Mouse (Mus musculus) megakaryocyte progenitor cell, adult 5-6 weeks (primary cell): ENCODE data around the gene Nudt8. TPM values are rescaled to one million over a fixed set of nuclear protein-coding genes. Genes with fewer than 3 reads are reported as not detected.
A peak's percentile ranks its signal among the peaks of the same experiment; 100 is the strongest.
"Not testable (repeated sequence)": the region's sequence is repeated elsewhere in the genome, so short reads cannot be mapped to it uniquely, and the experiment has no call there.

Source experiments
- ATAC-seq: replicated peaks from 2 replicates; pipeline ENCODE4 v1.8.0; 2016; ENCODE audit warnings: mild to moderate bottlenecking, moderate TSS enrichment, inconsistent platforms; ENCODE audit not compliant: poor library complexity
- total RNA-seq, 2 experiments: library from RNA; stranded (forward) in 1 of 2; stranded (reverse) in 1 of 2; fragments of 157-497, 149-512 nt in 1 of 2; fragments of 200-1000 nt in 1 of 2; gene quantifications; 2 replicates each; pipeline versions ENCODE4 v1.2.3 to v1.2.4; 2015 to 2017

The Nudt8 gene
- total RNA-seq (2015), result 15.1 and 16.2 TPM in 2 replicates
- 10.4 and 14.4 TPM in 2 replicates for total RNA-seq (2017)

DNA sequence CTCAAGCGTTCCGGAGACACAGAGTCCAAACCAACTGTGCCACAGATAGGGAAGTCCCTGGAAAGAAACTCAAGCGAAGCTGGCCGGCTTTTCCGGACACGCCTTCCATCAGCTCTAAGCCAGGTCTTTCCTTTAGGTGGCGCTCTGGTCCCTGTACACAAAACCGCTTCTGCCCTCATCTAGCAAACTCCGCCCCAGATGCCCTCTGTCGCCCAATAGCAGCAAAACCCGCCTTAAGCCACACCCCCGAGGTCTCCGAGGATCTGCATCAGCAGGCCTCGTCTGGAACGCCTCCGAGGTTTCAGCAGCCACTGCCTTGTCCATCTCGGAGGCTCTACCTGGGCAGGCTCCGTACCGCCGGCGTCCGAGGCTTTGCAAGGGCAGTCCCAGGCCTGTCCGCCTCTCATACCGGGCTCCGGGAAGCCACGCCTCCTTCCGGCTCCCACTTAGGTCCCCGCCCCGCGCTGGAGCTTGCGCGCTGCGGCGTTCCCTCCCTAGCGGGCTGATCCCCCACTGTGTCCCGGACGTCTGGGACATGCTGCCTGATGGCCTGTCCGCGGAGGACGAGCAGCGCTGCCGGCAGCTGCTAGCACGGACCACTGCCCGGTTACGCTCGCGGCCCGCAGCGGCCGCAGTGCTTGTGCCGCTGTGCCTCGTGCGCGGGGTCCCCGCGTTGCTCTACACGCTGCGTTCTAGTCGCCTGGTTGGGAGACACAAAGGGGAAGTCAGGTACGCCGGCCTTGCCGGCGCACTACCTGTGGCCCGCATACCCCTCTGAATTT is at the start of gene Nudt8, which contains the start of gene Gm49405:
Nudt8 (plus strand) TSS at position 462 of the 782 bp plus-strand sequence.
Gm49405 (plus strand) TSS at position 508 of the 782 bp plus-strand sequence.
- peak; percentile 90 for ATAC-seq

DNA sequence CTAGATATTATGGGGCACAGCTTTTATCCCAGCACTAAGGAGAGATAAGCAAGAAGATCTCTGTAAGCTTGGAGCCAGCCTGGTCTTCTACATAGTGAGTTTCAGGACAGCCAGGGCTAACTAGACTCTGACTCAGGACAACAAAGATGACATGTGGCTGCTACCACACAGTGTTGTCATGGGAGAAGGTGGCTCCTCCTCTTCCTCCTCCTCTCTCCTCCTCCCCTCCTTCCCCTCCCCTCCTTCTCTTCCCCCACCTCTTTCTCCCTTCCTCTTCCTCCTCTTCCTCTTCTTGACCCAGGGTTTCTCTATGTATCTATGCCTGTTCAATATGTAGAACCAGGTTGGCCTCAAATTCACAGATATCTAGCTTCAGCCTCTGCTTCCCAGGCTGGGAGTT is 48.9 kb upstream of the Nudt8 start:
- peak; percentile 50 for ATAC-seq

DNA sequence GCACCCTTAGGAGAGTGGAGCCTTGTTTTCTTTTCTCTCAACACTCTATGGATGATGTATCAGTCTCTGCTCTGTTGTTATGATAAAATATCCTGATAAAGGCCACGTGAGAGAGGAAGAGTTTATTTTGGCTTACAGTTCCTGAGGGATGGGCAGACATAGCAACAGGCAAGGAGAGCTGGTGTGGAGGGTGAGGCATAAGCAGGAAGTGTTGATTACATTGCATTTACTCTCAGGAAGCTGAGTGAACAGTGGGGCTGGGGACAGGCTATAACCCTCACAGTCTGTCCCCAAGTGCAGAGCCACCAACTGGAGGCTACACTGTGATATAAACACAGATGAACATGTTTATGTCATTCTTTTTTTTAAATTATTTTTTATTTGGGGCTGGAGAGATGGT is 48.3 kb upstream of the Nudt8 start:
- no peak for ATAC-seq

DNA sequence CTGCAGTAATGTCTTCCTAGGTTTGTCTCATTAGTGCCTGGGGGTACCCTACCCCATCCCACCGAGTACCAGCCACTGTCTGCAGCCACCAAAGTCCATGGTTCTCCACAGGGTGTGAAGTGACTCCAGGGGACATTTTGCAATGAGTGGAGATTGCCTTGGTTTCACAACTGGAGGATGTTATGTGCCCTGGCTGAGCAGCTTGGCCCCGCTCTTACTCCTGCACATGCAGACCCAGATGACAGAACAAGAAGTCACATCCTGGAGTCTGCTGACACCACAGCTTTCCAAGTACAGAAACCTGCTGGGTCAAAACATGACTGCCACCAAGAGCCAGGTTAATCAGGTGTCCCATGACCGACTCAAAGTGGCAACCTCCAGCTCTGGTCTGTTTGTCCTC is 45.3 kb upstream of the Nudt8 start:
- ATAC-seq, result peak; percentile 55; the same call in 1 of the 2 replicates

DNA sequence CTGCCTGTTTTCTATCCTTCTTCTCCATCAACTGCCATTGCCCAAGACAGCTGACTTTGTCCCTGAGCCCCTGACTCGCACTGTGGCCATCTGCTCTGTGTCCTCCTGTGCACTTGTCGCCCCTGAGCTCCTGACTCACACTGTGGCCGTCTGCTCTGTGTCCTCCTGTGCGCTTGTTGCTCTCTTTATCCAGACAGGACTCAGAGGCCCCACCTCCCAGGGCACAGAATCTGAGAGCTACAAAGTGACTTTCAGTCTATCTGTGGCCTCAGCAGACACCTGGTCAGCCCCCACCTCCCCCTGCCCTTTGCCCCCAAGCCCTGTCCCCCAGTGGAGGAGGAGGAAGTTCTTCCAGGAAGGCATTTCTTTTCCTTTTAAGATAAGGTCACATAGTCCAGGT is 44.6 kb upstream of the Nudt8 start:
- no peak for ATAC-seq

DNA sequence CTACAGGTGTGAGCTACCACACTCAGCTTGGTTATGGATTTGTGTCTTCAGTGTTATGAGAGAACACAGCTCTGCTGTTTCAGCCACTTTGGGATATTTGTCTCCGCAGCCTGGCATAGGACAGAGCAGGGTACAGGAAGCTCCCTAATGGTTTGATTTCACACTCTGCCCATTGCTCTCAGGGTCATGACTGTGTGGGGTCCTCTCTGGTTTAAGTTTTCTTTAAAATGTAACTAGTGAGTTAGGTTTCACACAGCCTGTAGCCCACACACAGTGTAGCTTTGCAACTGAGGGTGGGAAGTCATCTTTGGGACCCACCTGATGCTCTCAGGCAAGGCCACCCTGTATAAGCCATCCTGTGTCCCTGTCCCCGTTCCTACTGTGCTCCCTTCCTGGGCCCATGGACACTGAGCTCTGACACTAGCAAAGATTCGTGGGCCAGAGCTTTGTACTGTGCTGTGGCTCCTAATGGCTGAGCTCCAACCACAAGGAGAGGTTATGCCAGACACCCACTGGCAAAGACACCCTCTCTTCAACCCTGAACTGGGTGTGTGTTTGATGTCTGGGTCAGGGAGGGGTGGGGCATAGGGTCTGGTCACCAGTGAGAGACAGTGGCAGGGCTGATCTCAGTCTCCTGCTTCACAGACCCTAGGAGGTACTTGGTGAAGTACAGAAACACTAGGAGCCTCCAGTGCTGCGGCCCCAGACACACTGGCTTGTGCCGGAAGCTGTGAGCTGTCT is 42.9 kb upstream of the Nudt8 start:
- ATAC-seq, result not testable (repeated sequence)

DNA sequence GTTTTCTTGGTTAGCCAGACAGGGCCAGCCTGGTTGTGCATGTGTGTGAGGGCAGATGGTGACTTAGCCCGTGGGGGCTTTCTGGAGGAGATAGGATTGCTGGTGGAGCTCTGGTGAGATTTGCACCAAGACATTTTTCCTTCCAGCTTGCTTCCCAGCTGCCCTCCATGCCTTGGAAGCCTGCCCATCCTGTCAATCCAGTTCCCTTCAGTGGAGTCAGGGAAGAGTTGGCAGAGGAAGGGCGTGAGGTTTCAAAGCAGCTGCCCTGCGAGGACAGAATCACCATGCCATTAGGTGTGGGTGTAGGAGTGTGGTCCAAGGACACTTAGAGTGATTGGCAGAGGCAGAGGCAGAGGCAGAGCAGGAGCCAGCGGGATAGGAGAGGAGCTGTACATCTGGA is 41.9 kb upstream of the Nudt8 start, which contains the start of gene Aldh3b3:
Aldh3b3 (plus strand) TSS at position 176 of the 400 bp plus-strand sequence.
- no peak for ATAC-seq

DNA sequence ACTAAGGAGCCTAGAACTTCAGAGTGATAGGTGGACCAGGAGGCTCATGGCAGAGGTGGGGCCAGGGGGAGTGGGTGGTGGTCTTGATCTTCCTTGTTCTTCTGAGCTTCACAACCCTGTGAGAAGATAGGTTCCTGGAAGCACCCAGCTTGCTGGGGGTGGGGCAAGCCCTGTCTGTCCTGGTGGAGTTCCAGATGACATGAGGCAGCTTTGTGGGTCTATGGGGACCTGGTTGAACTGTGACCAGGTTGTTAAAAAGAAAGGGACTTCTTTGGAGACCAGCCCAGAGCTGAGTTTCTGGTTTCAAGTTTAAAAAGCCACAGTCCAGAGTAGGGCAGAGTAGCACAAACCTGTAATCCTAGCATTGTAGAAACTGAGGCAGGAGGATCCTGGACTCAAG is 41.4 kb upstream of the Nudt8 start:
- no peak for ATAC-seq

DNA sequence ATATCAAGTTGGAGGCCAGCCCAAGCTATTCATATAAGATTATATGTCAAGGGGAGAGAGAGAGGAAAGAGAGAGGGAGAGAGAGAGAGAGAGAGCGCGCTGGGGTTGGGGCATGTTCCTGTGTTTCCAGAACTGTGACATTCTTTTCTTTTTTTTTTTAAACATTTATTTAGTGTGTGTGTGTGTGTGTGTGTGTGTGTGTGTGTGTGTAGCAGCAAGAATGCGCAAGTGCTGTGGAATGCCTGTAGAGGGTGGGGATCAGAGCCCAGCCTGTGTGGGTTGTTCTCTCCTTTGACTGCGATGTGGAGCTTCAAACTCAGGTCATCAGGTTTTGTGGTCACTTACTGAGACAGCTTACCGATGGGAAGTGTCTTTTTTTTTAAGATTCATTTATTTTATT is 40.2 kb upstream of the Nudt8 start:
- ATAC-seq, result no peak

DNA sequence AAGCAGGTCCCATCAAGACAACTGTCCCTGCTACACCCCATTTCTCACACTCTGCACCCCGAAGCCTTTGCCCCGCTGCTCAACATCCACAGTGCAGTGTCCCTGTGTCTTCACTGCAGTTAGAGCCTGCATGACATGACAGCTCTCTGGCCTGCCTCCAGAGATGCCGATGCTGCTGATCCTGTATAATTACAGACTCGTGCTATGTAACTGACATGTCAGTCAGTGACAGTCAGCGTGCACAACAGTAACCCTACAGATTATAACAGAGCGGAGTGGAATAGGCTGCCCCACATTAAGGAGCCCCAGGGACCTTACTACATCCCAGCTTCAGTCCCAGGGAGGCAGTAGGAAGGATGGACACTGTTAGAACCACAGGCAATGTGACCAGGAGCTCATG is 38.6 kb upstream of the Nudt8 start:
- ATAC-seq, result not testable (repeated sequence)

DNA sequence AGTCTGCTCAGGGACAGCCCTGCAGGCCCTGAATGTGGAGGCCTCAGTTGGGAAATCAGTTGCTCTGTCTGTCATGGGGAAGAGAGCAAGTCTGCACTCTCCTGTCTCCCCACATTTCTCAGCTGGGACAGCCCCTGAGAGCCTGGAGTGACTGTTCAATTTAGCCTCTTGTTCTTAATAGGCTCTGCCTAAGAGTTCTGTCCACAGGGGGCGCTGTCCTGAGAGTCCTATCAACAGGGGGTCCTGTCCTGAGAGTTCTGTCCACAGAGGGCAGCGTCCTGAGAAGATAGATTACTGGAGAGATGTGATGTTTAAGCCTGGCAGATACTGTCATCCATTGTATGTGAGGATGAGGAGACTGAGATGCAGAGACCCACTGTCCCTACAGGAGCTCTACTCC is 37.9 kb upstream of the Nudt8 start:
- ATAC-seq, result peak; percentile 37; the same call in 1 of the 2 replicates

DNA sequence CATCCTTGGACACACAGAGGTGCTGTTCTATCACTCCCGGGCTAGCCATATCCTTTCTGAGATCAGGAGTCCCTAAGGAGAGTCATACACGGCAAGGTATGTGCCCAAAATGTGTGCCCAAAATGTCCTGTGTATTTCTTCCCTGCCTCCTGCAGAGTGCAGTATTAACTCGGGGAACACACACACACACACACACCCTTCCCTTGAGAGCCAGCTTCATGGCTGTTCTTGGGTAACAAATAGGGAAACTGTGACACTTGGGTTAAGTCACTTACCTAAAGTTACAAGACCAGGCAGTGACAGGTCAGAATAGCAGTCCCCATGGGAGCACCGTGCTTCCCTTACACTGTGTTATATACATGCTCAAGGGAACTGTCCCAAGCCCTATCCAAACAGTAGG is 36.4 kb upstream of the Nudt8 start:
- ATAC-seq, result no peak

DNA sequence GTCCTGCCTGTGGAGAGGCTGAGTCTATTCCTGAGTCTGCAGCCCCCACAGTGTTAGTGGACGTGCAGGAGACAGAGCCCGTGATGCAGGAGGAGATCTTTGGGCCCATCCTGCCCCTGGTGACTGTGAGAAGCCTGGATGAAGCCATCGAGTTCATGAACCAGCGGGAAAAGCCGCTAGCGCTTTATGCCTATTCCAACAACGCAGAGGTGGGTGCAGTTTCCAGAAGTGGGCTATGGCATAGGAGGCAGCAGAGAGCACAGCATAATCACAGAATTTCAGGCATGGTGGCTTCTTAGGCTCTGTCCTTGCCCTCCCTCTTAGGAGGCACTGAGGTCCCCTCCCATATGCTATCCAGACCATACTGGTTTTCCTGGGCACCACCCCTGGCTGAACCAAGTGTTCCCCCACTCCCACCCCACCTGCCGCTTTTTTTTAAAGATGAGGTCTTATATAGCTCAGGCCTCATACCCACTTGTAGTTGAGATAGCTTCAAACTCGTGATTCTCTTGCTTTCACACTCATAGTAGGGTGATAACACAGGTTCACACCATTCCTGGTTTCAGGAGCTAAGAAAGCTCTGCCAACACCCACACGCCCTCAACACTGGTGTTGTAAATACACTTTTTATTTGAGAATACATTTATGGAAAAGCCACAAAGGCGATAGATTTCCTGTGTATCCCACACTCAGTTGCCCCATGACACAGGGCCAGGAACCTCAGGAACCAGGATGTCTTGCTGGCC is 33.9 kb upstream of the Nudt8 start:
- ATAC-seq, result 0 out of 2 replicates have a peak, but pooled peaks have one; percentile 43

DNA sequence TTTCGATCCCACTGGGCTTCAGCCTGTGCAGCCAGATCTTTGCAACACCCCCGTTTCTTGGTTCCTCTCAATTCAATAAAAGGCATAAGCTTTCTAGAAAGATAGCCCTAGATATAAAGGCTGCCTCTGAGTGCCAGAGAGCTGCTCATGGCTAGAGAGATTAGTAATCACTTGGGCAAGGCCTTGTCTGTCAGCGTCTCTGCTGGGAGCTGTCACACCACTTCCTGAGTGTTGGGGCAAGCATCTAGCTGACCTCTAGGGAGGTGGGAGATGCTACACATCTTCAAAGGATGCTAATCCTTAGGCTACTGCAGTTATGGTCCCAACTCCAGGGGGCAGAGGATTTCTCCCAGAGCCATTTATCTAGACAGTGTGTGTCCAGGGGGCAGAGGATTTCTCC is 33.1 kb upstream of the Nudt8 start:
- peak; percentile 62 for ATAC-seq

DNA sequence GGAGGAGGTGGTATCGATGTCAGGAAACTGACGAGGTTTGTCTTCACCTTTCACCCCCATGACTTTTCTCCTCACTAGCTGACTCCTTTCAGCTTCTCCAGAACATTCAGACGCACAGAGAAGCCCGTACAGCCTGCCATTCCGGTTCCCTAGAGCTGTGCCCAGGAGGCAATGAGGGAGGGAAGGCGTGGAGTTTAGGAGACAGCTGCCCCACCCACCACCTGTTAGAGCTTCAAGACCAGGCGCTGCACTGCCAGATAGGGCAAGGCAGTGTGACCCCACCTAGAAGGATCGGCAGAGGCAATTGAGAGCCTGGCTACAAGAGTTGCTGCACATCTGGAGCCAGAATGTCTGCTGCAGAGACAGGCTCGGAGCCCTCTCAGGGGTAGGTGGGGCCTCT is 28.2 kb upstream of the Nudt8 start, which contains the start of gene Aldh3b2:
Aldh3b2 (plus strand) TSS at position 100 of the 400 bp plus-strand sequence.
- ATAC-seq, result peak; percentile 68

DNA sequence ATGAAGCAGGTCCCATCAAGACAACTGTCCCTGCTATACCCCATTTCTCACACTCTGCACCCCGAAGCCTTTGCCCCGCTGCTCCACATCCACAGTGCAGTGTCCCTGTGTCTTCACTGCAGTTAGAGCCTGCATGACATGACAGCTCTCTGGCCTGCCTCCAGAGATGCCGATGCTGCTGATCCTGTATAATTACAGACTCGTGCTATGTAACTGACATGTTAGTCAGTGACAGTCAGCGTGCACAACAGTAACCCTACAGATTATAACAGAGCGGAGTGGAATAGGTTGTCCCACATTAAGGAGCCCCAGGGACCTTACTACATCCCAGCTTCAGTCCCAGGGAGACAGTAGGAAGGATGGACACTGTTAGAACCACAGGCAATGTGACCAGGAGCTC is 25.8 kb upstream of the Nudt8 start:
- not testable (repeated sequence) for ATAC-seq

DNA sequence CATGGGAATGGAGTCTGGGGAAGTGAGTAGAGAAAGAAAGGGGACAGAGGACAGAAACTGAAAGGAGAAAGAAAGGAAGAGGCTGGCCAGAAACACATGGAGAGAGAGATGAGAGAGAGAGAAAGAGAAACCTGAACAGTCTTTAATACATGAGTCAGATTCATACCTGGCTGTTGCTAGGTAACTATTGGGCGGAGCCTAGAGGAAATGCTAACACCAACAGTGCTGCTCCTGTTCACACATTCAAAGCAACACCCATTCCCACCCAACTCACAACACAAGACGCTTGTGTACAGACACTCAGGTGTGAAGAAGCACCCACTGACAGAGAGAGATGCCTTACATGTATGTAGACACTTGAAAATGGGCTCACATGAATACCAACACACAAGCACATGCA is 24.5 kb upstream of the Nudt8 start:
- no peak for ATAC-seq

DNA sequence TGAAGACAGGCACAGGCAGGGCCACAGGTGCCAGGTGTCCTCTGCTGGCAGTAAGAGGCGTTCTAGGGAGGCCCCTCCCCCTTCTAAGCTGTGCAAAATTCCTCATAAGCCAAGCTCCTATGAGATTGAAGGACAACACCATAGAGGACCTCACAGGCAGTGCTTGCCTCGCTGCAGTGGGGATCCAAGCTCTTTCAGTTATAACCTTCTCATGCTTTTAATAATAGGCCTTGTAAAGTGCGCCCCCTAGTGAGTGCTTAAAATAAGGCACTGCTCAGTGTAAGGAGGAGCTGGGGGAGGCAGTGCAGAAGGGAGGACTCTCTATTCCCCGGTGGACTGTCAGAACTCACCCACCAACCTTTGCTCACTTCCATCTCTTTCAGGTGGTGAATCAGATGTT is 20.1 kb upstream of the Nudt8 start:
- ATAC-seq, result peak; percentile 82

DNA sequence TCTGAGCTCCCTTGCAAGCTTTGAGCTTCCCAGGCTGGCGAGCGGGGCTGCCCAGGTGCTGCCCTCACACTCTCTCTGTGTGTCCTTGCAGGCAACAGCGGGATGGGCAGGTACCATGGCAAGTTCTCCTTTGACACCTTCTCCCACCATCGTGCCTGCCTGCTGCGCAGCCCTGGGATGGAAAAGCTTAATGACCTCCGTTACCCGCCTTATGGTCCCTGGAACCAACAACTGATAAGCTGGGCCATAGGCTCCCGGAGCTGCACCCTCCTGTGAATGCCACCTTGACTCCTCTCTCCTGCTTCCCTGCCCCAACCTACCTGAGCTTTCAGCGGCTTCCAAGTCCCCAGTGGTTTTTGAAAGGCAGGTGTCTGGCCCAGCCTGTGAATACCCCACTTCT is 19.5 kb upstream of the Nudt8 start:
- ATAC-seq, result no peak

DNA sequence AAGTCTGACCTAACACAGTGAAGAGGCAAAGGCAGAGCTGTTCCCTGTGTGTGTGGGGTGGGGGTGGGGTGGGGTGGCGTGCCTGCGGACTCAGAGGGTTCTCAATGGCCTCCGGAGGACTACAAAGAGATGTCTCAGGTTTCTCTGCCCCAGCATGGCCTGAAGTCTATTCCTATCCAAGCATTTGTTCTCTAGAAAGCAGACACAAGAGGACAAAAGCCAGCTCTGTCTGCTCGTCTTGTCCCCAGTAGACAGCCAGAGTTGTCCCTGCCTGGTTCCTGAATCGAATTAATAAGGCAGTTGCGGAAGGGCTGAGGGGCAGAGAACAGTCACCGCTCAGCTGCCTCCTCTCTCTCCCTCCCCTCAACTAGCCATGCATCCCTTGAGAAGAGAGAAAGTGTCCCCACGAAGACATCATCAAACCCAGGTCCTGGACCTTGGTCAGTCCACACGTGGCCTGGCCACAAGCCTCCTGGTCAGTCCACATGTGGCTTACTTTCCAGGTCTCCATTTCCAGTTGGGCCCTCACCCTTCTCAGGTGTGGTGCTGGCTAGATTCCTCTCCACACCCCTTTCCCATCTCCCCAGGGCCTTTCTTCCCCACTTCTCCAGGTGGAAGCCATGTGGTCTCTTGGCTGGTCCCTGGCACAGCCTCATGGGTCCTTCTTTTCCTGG is 16.7 kb upstream of the Nudt8 start:
- no peak for ATAC-seq

DNA sequence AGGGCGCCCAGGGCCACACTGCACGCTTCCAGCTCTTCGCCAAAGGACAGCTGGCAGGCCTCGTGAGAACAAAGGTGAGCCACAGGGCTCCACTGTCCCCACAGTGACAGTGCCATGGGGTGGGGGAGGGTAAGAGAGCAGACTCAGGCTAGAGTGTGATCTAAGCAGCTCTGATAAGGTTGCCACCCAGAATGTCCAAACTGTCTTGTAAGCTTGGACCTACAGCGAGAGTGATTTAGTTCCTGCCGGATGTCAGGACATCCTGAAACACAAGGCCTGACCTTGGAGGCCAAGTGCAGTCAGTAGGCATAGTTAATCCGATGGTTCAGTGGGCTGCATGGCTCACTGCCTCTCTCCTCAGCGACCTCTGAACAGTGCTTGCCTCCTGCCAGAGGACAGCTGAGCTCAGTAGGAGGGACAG is 15.1 kb upstream of the Nudt8 start:
- no peak for ATAC-seq
